Mouse (Mus musculus) liver, adult 2 months (tissue): ENCODE data around the gene Neu1. TPM values are rescaled to one million over a fixed set of nuclear protein-coding genes. Genes with fewer than 3 reads are reported as not detected.
A peak's percentile ranks its signal among the peaks of the same experiment; 100 is the strongest.

ENCODE experiments used
- DNase-seq: peaks from one replicate; pipeline ENCODE4 v3.0.0-alpha.2; 2011; ENCODE audit warnings: low read depth, low spot score; ENCODE audit errors: extremely low read depth
- H3K27ac ChIP-seq: fragments of 200-500 bp; replicated peaks from 2 replicates; pipeline ENCODE4 v1.5.1; 2012; ENCODE audit warnings: low read depth, mild to moderate bottlenecking, control low read depth, inconsistent platforms, low read length; ENCODE audit not compliant: insufficient read depth
- H3K27me3 ChIP-seq: fragments of 200-500 bp; 2 replicates; pipeline ENCODE4 v1.6.1; 2012; ENCODE audit warnings: mild to moderate bottlenecking, moderate library complexity, low read length, inconsistent platforms; ENCODE audit not compliant: control insufficient read depth, insufficient read depth
- H3K36me3 ChIP-seq: fragments of 200-500 bp; 2 replicates; pipeline ENCODE4 v1.6.1; 2012; ENCODE audit warnings: low read length, inconsistent platforms; ENCODE audit not compliant: control insufficient read depth, insufficient read depth
- H3K4me1 ChIP-seq: fragments of 200-500 bp; 2 replicates; pipeline ENCODE4 v1.6.1; 2011; ENCODE audit warnings: low read length; ENCODE audit not compliant: control insufficient read depth, insufficient read depth
- H3K4me3 ChIP-seq: fragments of 200-500 bp; 2 replicates; pipeline ENCODE4 v1.5.1; 2011; ENCODE audit warnings: low read depth, mild to moderate bottlenecking, control low read depth, low read length, moderate library complexity; ENCODE audit not compliant: insufficient read depth
- H3K79me2 ChIP-seq: fragments of 200-500 bp; 2 replicates; pipeline ENCODE4 v1.6.1; 2012; ENCODE audit warnings: inconsistent platforms, mild to moderate bottlenecking, low read length, moderate library complexity; ENCODE audit not compliant: control insufficient read depth, insufficient read depth
- H3K9ac ChIP-seq: fragments of 200-500 bp; 2 replicates; pipeline ENCODE4 v1.6.1; 2012; ENCODE audit warnings: low read depth, mild to moderate bottlenecking, control low read depth, inconsistent platforms, low read length
- CTCF ChIP-seq: fragments of 200-500 bp; IDR thresholded peaks from 2 replicates; pipeline ENCODE4 v1.5.1; 2011; ENCODE audit warnings: low read depth, low read length, control low read depth
- POLR2A ChIP-seq: fragments of 200-500 bp; IDR thresholded peaks from 2 replicates; pipeline ENCODE4 v1.6.1; 2011; ENCODE audit warnings: low read length, control low read depth; ENCODE audit not compliant: insufficient read depth; ENCODE audit errors: extremely low read depth
- WGBS: fragments of 180-500 bp; shearing (Covaris S2); methylation state at CpG from one replicate; pipeline ENCODE4 v1.1.7; 2018; 5-methylcytosine and 5-hydroxymethylcytosine counted together
- polyA plus RNA-seq: library from polyadenylated mRNA; depleted of rRNA; stranded (reverse); fragments of >200 nt; gene quantifications from 2 replicates; pipeline ENCODE4 v1.2.3, GENCODE M21; 2012
- total RNA-seq: library from RNA; depleted of rRNA; stranded (reverse); fragments of >200 nt; gene quantifications from 2 replicates; pipeline ENCODE4 v1.2.3, GENCODE M21; 2014

The Neu1 gene
- total and polyA plus RNA-seq, 2 experiments: 27.6 to 62.5 TPM

- Histone ChIP-seq H3K4me1 (no peaks in the 10 kb centered on the region), H3K79me2 (no peaks in the 10 kb centered on the region), H3K27ac (no peak overlapping the region), H3K36me3 (no peaks in the 10 kb centered on the region), H3K9ac (no peak overlapping the region), H3K4me3 (no peak overlapping the region), H3K27me3 (no peaks in the 10 kb centered on the region)
- TF ChIP-seq POLR2A (no peak), CTCF (peak; percentile 40)
- no peak for DNase-seq
- WGBS: 47% methylated on average over 6 of the region's 6 CpGs
Measured at GRCm38 (mm10) chr17:34922939-34923338, 8.1 kb upstream of the Neu1 start.

- DNase-seq: no peak
- H3K9ac ChIP-seq: no peak overlapping the region
- H3K36me3 ChIP-seq: no peaks in the 10 kb centered on the region
- TF ChIP-seq POLR2A (no peak), CTCF (no peak)
- 70% methylated on average over 5 of the region's 5 CpGs for WGBS
- no peaks in the 10 kb centered on the region for H3K79me2 ChIP-seq
- no peaks in the 10 kb centered on the region for H3K27me3 ChIP-seq
- H3K4me1 ChIP-seq: no peaks in the 10 kb centered on the region
- H3K4me3 ChIP-seq: no peak overlapping the region
- peak overlapping the region; percentile 31; the same call in 1 of the 2 replicates for H3K27ac ChIP-seq
Measured at GRCm38 (mm10) chr17:34924258-34924657, 6.8 kb upstream of the Neu1 start.

GRCm38 (mm10) chr17:34927306-34928019, 3.6 kb upstream of the Neu1 start:
- H3K36me3 ChIP-seq: no peaks in the 10 kb centered on the region
- H3K27ac ChIP-seq: no peak overlapping the region
- WGBS: 92% methylated on average over 18 of the region's 18 CpGs
- H3K4me1 ChIP-seq: peaks cover 6% of the 10 kb centered on the region; the same call in 1 of the 2 replicates
- H3K79me2 ChIP-seq: peaks cover 7% of the 10 kb centered on the region; the same call in 1 of the 2 replicates
- no peaks in the 10 kb centered on the region for H3K27me3 ChIP-seq
- no peak for DNase-seq
- no peak overlapping the region for H3K4me3 ChIP-seq
- H3K9ac ChIP-seq: no peak overlapping the region
- TF ChIP-seq CTCF: no peak
- TF ChIP-seq POLR2A: no peak

GRCm38 (mm10) chr17:34928841-34929240, 2.2 kb upstream of the Neu1 start:
- H3K4me1 ChIP-seq: peaks cover 10% of the 10 kb centered on the region
- H3K27me3 ChIP-seq: no peaks in the 10 kb centered on the region
- H3K79me2 ChIP-seq: peaks cover 7% of the 10 kb centered on the region; the same call in 1 of the 2 replicates
- WGBS: 81% methylated on average over 4 of the region's 4 CpGs
- TF ChIP-seq CTCF: no peak
- TF ChIP-seq POLR2A: no peak
- DNase-seq: no peak
- H3K9ac ChIP-seq: no peak overlapping the region
- H3K36me3 ChIP-seq: no peaks in the 10 kb centered on the region
- H3K27ac ChIP-seq: no peak overlapping the region
- H3K4me3 ChIP-seq: no peak overlapping the region

DNA sequence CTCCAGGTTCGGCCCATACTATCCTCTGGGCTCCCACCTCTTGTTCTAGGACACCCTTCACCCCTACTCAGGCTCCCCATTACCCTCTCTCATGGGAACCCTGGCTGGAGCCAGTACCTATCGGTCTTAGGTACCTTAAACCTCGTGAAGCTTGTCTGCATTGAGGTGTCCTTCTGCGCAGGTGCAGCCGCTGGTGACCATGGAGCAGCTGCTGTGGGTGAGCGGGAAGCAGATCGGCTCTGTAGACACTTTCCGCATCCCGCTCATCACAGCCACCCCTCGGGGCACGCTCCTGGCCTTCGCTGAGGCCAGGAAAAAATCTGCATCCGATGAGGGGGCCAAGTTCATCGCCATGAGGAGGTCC, 664 bp downstream of the Neu1 start:
- Histone ChIP-seq H3K4me3 (peak overlapping the region; percentile 78), H3K27me3 (no peaks in the 10 kb centered on the region), H3K79me2 (peaks cover 7% of the 10 kb centered on the region; the same call in 1 of the 2 replicates), H3K4me1 (peaks cover 16% of the 10 kb centered on the region), H3K27ac (peak overlapping the region; percentile 53; the same call in 1 of the 2 replicates), H3K9ac (peak overlapping the region; percentile 83), H3K36me3 (no peaks in the 10 kb centered on the region; the same call in 1 of the 2 replicates)
- no peak for TF ChIP-seq CTCF
- no peak for TF ChIP-seq POLR2A
- no peak for DNase-seq
- WGBS: 3% methylated on average over 14 of the region's 14 CpGs

GRCm38 (mm10) chr17:34932287-34932686, 1.2 kb downstream of the Neu1 start:
- Histone ChIP-seq H3K27ac (no peak overlapping the region), H3K79me2 (peaks cover 7% of the 10 kb centered on the region; the same call in 1 of the 2 replicates), H3K4me3 (peak overlapping the region; percentile 78; the same call in 1 of the 2 replicates), H3K4me1 (peaks cover 16% of the 10 kb centered on the region), H3K9ac (peak overlapping the region; percentile 83; the same call in 1 of the 2 replicates), H3K36me3 (no peaks in the 10 kb centered on the region; the same call in 1 of the 2 replicates), H3K27me3 (no peaks in the 10 kb centered on the region)
- 64% methylated on average over 8 of the region's 8 CpGs for WGBS
- no peak for TF ChIP-seq CTCF
- no peak for TF ChIP-seq POLR2A
- no peak for DNase-seq
